Mouse (Mus musculus): ENCODE measurements at regions not wholly inside any gene's neighbourhood (a gene's known extent, or its start where the extent isn't known, plus 50 kb on each side); places are given as distances from the start of the nearest gene placed in this dataset.

DNA sequence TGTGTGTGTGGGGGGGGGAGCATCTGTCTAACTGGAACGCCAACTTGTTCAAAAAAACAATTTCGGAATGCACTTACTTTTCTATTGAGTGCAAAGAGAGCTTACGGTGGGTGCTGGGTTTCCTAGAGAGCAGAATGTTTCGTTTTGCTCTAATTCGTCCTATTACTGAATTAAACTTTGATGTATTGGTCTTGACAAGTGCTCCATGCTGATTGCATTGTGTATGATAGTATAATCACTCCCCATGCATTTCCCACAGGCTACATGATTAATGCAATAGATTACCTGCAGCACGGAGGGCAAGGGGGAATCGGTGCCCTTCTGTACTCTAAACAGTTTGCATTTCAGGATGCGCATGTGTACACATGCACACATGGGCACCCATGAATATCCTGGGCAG is 283.7 kb upstream of the Smim15 start:
- TF ChIP-seq ZC3H11A (IDR thresholded peaks at IDR 0.05; ENCODE audit: borderline replicate concordance, low read depth, low read length) (no peak), ZNF384 (IDR thresholded peaks at IDR 0.05; ENCODE audit: low read depth, low read length) (no peak), CHD2 (IDR thresholded peaks at IDR 0.05; ENCODE audit: low read depth, low read length) (no peak)
